In the genomic region with DNA sequence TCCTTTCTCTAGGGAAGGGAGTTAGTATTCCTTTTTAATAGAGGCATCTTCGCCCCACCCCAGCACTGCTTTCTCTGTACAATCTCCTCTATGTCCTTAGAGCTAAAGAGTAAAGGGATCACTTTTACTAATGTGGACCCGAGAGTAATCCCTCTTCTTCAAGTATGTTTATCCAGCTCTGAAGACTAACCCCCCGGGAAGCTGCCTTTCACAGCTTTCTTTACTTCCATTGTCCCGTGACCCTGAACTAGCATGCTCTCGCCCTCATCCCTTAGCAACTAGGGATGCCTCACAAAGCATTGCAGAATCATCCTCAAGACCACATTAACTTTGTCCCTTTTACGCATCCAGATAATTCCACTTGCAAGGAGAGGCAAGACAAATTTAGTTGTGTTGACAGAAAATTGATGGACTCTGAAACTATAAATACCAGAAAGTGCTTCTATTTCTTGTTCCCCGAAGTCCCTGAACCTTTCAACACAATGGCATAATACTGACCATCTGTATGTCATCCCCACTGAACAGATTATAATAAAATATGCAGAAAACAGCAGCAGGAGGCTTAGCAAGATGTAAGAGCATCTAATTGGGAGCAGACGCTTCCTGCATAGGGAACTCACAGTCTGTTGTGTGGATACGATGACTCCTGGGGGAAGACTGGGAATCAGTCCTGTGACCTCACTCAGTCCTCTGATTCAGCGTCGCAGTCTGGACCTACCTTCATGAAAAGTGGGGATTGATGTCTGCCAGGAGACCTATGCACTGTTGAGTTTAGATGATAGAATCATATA, we compare ENCODE assay signal across 21 mouse cellular contexts.
A peak's percentile ranks its signal among the peaks of the same experiment; 100 is the strongest.
DNase-seq lines count a peak whose midpoint lies in the region; ATAC-seq and TF ChIP-seq lines count a peak whose summit lies in the region.
"Had no signal": no experiment of that assay in that cellular context is flagged by ENCODE, and none has a peak within 500 bp of the region (broad histone marks: within the 10 kb centered on the region; RNA-seq: fewer than 3 reads in every experiment).

No protein-coding gene starts in this region.

- no peak for ATAC-seq in neural tube, embryonic 15.5 days (ENCODE audit: low FRiP score)
- peak; percentile 45 for ATAC-seq in forebrain, postnatal 0 days
- ATAC-seq in midbrain, embryonic 11.5 days (ENCODE audit: low FRiP score): peak; percentile 90

- H3K9me3 ChIP-seq in neural tube, embryonic 15.5 days (replicated peaks): no peaks in the 10 kb centered on the region
- no peaks in the 10 kb centered on the region for H3K9me3 ChIP-seq in forebrain, postnatal 0 days (ENCODE audit: low read length)
- no peaks in the 10 kb centered on the region for H3K9me3 ChIP-seq in midbrain, embryonic 11.5 days (ENCODE audit: control insufficient read depth, low read length)
- H3K9me3 ChIP-seq: G1E; kidney, embryonic 15.5 days; limb, embryonic 12.5 days; neural tube, embryonic 12.5 days; stomach, embryonic 15.5 days had no signal

- no peak overlapping the region for H3K9ac ChIP-seq in neural tube, embryonic 15.5 days (replicated peaks)
- no peak overlapping the region for H3K9ac ChIP-seq in forebrain, postnatal 0 days
- no peak overlapping the region for H3K9ac ChIP-seq in midbrain, embryonic 11.5 days (ENCODE audit: low read length)
- H3K9ac ChIP-seq: kidney, embryonic 15.5 days; limb, embryonic 12.5 days; neural tube, embryonic 12.5 days; stomach, embryonic 15.5 days had no signal

- TF ChIP-seq CTCF in forebrain, postnatal 0 days (IDR thresholded peaks at IDR 0.05; ENCODE audit: low read depth): no peak

- H3K4me1 ChIP-seq in neural tube, embryonic 15.5 days: no peaks in the 10 kb centered on the region
- H3K4me1 ChIP-seq in forebrain, postnatal 0 days (ENCODE audit: insufficient read depth): peaks cover 3% of the 10 kb centered on the region; the same call in 1 of the 2 replicates
- H3K4me1 ChIP-seq in midbrain, embryonic 11.5 days (ENCODE audit: control insufficient read depth, insufficient read depth, low read length): peaks cover 7% of the 10 kb centered on the region; the same call in 1 of the 2 replicates
- H3K4me1 ChIP-seq: kidney, embryonic 15.5 days; limb, embryonic 12.5 days; stomach, embryonic 15.5 days had no signal

- H3K4me3 ChIP-seq in neural tube, embryonic 15.5 days (replicated peaks): no peak overlapping the region
- H3K4me3 ChIP-seq in forebrain, postnatal 0 days (ENCODE audit: low read depth, low read length): no peak overlapping the region
- H3K4me3 ChIP-seq in midbrain, embryonic 11.5 days (ENCODE audit: low read depth, low read length): no peak overlapping the region
- H3K4me3 ChIP-seq: erythroblast, embryonic 14.5 days; kidney, embryonic 15.5 days; limb, embryonic 12.5 days; neural tube, embryonic 12.5 days; stomach, embryonic 15.5 days had no signal

- no peaks in the 10 kb centered on the region for H3K36me3 ChIP-seq in neural tube, embryonic 15.5 days
- H3K36me3 ChIP-seq in forebrain, postnatal 0 days (ENCODE audit: insufficient read depth): no peaks in the 10 kb centered on the region
- H3K36me3 ChIP-seq in midbrain, embryonic 11.5 days (ENCODE audit: control insufficient read depth, insufficient read depth, low read length): no peaks in the 10 kb centered on the region
- H3K36me3 ChIP-seq: G1E; kidney, embryonic 15.5 days; limb, embryonic 12.5 days; neural tube, embryonic 12.5 days; stomach, embryonic 15.5 days had no signal

- no peaks in the 10 kb centered on the region for H3K27me3 ChIP-seq in neural tube, embryonic 15.5 days (replicated peaks)
- no peaks in the 10 kb centered on the region for H3K27me3 ChIP-seq in forebrain, postnatal 0 days (ENCODE audit: insufficient read depth, low read length)
- H3K27me3 ChIP-seq in midbrain, embryonic 11.5 days (ENCODE audit: control insufficient read depth, insufficient read depth, low read length): peaks cover 3% of the 10 kb centered on the region; the same call in 1 of the 2 replicates
- H3K27me3 ChIP-seq: kidney, embryonic 15.5 days; limb, embryonic 12.5 days; neural tube, embryonic 12.5 days; stomach, embryonic 15.5 days had no signal

- H3K4me2 ChIP-seq in neural tube, embryonic 15.5 days: no peak overlapping the region
- no peak overlapping the region for H3K4me2 ChIP-seq in forebrain, postnatal 0 days (ENCODE audit: low read depth)
- H3K4me2 ChIP-seq in midbrain, embryonic 11.5 days: no peak overlapping the region
- H3K4me2 ChIP-seq: heart, embryonic 11.5 days; kidney, embryonic 15.5 days; limb, embryonic 12.5 days; neural tube, embryonic 12.5 days; stomach, embryonic 15.5 days had no signal

- peak; percentile 34 for DNase-seq in neural tube, embryonic 10.5 days (ENCODE audit: extremely low spot score, low spot score)
- peak; percentile 17 for DNase-seq in forebrain, postnatal 0 days
- DNase-seq in midbrain, embryonic 11.5 days (ENCODE audit: low spot score, missing footprints): peak; percentile 93
- DNase-seq in retina, postnatal 1 day: peak; percentile 56
- DNase-seq in layer of hippocampus, postnatal 25 days (ENCODE audit: extremely low spot score in 1 of 2, low spot score in 1 of 2): no peak
- DNase-seq in yolk sac, embryonic 10.5 days (ENCODE audit: low spot score): no peak
- no peak for DNase-seq in adipocyte (ENCODE audit: low spot score)
- DNase-seq: B cell, adult 2 months; cerebellum, postnatal 25 days; layer of hippocampus, postnatal 36 days; right cerebral cortex, postnatal 4 days; thymus, postnatal 4 days had no signal

- WGBS in neural tube, embryonic 15.5 days: 21% methylated on average over 11 of the region's 11 CpGs
- WGBS in forebrain, postnatal 0 days: 37% methylated on average over 11 of the region's 11 CpGs
- 11% methylated on average over 11 of the region's 11 CpGs for WGBS in midbrain, embryonic 11.5 days

- no peak overlapping the region for H3K27ac ChIP-seq in neural tube, embryonic 15.5 days (replicated peaks)
- no peak overlapping the region for H3K27ac ChIP-seq in forebrain, postnatal 0 days (ENCODE audit: low read depth, low read length)
- no peak overlapping the region for H3K27ac ChIP-seq in midbrain, embryonic 11.5 days (ENCODE audit: low read depth, low read length)
- H3K27ac ChIP-seq: kidney, embryonic 15.5 days; limb, embryonic 12.5 days; macrophage; neural tube, embryonic 12.5 days; stomach, embryonic 15.5 days had no signal

Comparison
In these comparisons a context has a peak if more than half of its experiments do, and no peak if none do; other contexts are left out.
1. DNase-seq: peak in neural tube, embryonic 10.5 days (single experiment), forebrain, postnatal 0 days (single experiment), midbrain, embryonic 11.5 days (single experiment) and retina, postnatal 1 day (single experiment); none in layer of hippocampus, postnatal 25 days (0 of 2), yolk sac, embryonic 10.5 days (single experiment) and adipocyte (single experiment).